Mouse (Mus musculus) mouse embryonic stem cell (cell line): ENCODE data around the gene Amy2a1.
"Not testable (repeated sequence)": the region's sequence is repeated elsewhere in the genome, so short reads cannot be mapped to it uniquely, and the experiment has no call there.

Experiments used
- in situ Hi-C, 2 experiments: fragments of 300-500 bp; cut with MboI; formaldehyde crosslinking; loops; 1 replicate in 1 of 2; 3 replicates in 1 of 2; pipeline ENCODE4 v1.14.3; 2019 to 2020; ENCODE audit warnings: low sequenced_read_pairs in 2 of 2, low pct_unique_long_range_greater_than_20kb in 1 of 2, mixed read lengths in 1 of 2; ENCODE audit not compliant: unreplicated experiment in 1 of 2

Amy2a1 gene

GRCm38 (mm10) chr3:113532328-113532727 lies at the start of gene Amy2a1:
Amy2a1 (minus strand) TSS chr3:113532428.
- in situ Hi-C loops, result not testable (repeated sequence)

GRCm38 (mm10) chr3:113574578-113574977 lies 42.4 kb upstream of the Amy2a1 start:
- in situ Hi-C loops, result no loop called here

GRCm38 (mm10) chr3:113574138-113574537 lies 41.9 kb upstream of the Amy2a1 start:
- in situ Hi-C loops, result no loop called here

- in situ Hi-C loops, result no loop called here
Measured at GRCm38 (mm10) chr3:113572158-113572557, 39.9 kb upstream of the Amy2a1 start.

- in situ Hi-C loops, result no loop called here
Measured at GRCm38 (mm10) chr3:113539692-113540091, 7.5 kb upstream of the Amy2a1 start.
